Mouse (Mus musculus) G1E (cell line): ENCODE measurements around the gene Ltb4r2. TPM values are rescaled to one million over a fixed set of nuclear protein-coding genes. Genes with fewer than 3 reads are reported as not detected.

ENCODE experiments used
- ATAC-seq: 2 replicates; pipeline ENCODE4 v1.8.0; 2016; ENCODE audit warnings: mild to moderate bottlenecking; ENCODE audit not compliant: insufficient number of reproducible peaks, poor library complexity, low FRiP score, severe bottlenecking; ENCODE audit errors: extremely low read depth
- DNase-seq: peaks from one replicate; pipeline ENCODE4 v3.0.0; 2012; ENCODE audit warnings: low spot score
- H3K27me3 ChIP-seq: 2 replicates; pipeline ENCODE4 v1.6.1; 2012; ENCODE audit warnings: mild to moderate bottlenecking, low read length, inconsistent platforms; ENCODE audit not compliant: insufficient read depth
- H3K36me3 ChIP-seq: replicated peaks from 2 replicates; pipeline ENCODE3; 2012; ENCODE audit warnings: mild to moderate bottlenecking, inconsistent platforms
- H3K4me1 ChIP-seq: 2 replicates; pipeline ENCODE4 v1.6.1; 2012; ENCODE audit warnings: low read depth, low read length, inconsistent platforms, mixed read lengths; ENCODE audit not compliant: insufficient read depth
- H3K4me3 ChIP-seq: 2 replicates; pipeline ENCODE4 v1.5.1; 2012; ENCODE audit warnings: low read depth, mild to moderate bottlenecking, inconsistent platforms, low read length, moderate library complexity, mixed read lengths
- H3K9me3 ChIP-seq: replicated peaks from 2 replicates; pipeline ENCODE4 v1.6.1; 2012; ENCODE audit warnings: inconsistent platforms
- CTCF ChIP-seq: IDR thresholded peaks from 2 replicates; pipeline ENCODE4 v1.5.1; 2012; ENCODE audit warnings: low read depth, low read length, inconsistent platforms, mixed read lengths
- GATA1 ChIP-seq: IDR thresholded peaks from 2 replicates; pipeline ENCODE4 v1.6.1; 2012; ENCODE audit warnings: borderline replicate concordance, low read length, inconsistent platforms, mixed read lengths
- GATA2 ChIP-seq: IDR thresholded peaks from 2 replicates; pipeline ENCODE4 v1.6.1; 2012; ENCODE audit warnings: low read depth, low read length, inconsistent platforms, borderline replicate concordance
- POLR2AphosphoS5 ChIP-seq: IDR thresholded peaks from 2 replicates; pipeline ENCODE4 v1.6.1; 2012; ENCODE audit warnings: low read depth, low read length, inconsistent platforms; ENCODE audit not compliant: insufficient replicate concordance
- TAL1 ChIP-seq: conservative IDR thresholded peaks from 2 replicates; pipeline ENCODE4 v1.6.1; 2012; ENCODE audit warnings: low read depth, low read length, inconsistent platforms, mixed read lengths
- polyA plus RNA-seq: library from polyadenylated mRNA; stranded (reverse); fragments of >175 nt; gene quantifications from 2 replicates; pipeline ENCODE4 v1.2.3, GENCODE M21; 2012
- total RNA-seq, 2 experiments: library from RNA; stranded (forward) in 1 of 2; stranded (reverse) in 1 of 2; fragments of 200-1000 nt in 1 of 2; fragments of >200 nt in 1 of 2; fragmentation: Nextera tagmentation in 1 of 2; gene quantifications; 2 replicates each; pipeline ENCODE4 v1.2.3; 2014 to 2017

Gene Ltb4r2
- total and polyA plus RNA-seq, 3 experiments, result 0.11 TPM; not detected in 2

GRCm38 (mm10) chr14:55734869-55735268 is 26.4 kb upstream of the Ltb4r2 start:
- TF ChIP-seq GATA1 (no peak), TAL1 (no peak), POLR2AphosphoS5 (no peak), GATA2 (no peak), CTCF (no peak)
- ATAC-seq (no peak), DNase-seq (no peak)
- H3K4me3 ChIP-seq, result no peak overlapping the region
- peaks cover 23% of the 10 kb centered on the region for H3K27me3 ChIP-seq
- peaks cover 21% of the 10 kb centered on the region for H3K36me3 ChIP-seq
- H3K4me1 ChIP-seq, result peaks cover 24% of the 10 kb centered on the region
- H3K9me3 ChIP-seq, result no peaks in the 10 kb centered on the region

GRCm38 (mm10) chr14:55735334-55735733 is 25.9 kb upstream of the Ltb4r2 start:
- DNase-seq, result no peak
- no peak overlapping the region for H3K4me3 ChIP-seq
- H3K4me1 ChIP-seq, result peaks cover 20% of the 10 kb centered on the region
- no peak for ATAC-seq
- TF ChIP-seq GATA1 (no peak), CTCF (no peak), TAL1 (no peak), GATA2 (no peak), POLR2AphosphoS5 (no peak)
- H3K9me3 ChIP-seq, result no peaks in the 10 kb centered on the region
- H3K36me3 ChIP-seq, result peaks cover 26% of the 10 kb centered on the region
- peaks cover 20% of the 10 kb centered on the region for H3K27me3 ChIP-seq

DNA sequence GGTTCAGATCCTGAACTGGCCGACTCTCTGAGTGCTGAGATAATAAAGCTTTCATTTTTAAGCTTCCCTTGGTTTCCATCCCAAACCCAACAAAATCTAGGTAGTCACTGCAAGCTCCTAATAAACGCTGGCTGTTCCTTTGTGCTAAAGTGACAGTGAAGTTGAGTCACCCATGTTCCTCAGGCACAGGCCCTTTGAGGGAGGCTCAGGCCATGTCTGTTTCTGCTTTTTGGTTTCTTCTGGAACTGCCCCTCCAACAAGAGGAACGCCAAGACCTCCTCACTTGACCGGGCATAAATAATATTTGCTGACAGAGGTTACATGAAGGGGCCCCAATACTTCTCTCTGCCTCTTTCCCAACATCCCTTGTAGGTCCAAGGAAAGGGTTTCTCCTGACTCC is 25.5 kb upstream of the Ltb4r2 start:
- no peak for ATAC-seq
- Histone ChIP-seq H3K9me3 (no peaks in the 10 kb centered on the region), H3K4me1 (peaks cover 16% of the 10 kb centered on the region), H3K4me3 (no peak overlapping the region), H3K36me3 (peaks cover 30% of the 10 kb centered on the region), H3K27me3 (peaks cover 20% of the 10 kb centered on the region)
- DNase-seq, result no peak
- TF ChIP-seq POLR2AphosphoS5, result no peak

DNA sequence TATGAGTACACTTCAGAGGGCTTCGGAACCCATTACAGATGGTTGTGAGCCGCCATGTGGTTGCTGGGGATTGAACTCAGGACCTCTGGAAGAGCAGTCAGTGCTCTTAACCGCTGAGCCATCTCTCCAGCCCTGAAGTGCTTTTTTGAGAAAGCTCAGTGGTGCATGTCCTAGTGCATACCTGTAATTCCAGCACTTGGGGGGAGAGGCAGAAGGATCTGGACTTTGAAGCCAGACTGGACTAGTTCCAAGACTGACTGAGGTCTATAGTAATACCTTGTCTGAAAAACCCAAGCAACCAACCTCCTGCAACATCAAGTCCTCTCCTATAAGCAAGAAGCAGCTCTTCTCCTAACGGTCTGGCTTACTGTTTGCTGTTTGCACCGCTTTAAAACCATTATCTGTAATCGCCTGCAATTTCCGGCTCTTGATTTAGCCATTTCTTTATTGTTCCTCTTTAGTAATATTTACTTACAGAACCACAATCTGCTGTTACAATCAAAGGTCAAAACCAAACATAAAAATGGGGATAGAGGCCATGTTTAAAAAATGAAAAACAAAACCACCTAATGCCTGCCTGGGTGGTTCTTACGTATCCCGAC is 24.0 kb upstream of the Ltb4r2 start:
- no peak for DNase-seq
- TF ChIP-seq POLR2AphosphoS5, result no peak
- TF ChIP-seq CTCF, result no peak
- TF ChIP-seq TAL1, result no peak
- no peak for TF ChIP-seq GATA1
- TF ChIP-seq GATA2, result no peak
- Histone ChIP-seq H3K27me3 (peaks cover 20% of the 10 kb centered on the region), H3K9me3 (no peaks in the 10 kb centered on the region), H3K4me1 (peaks cover 16% of the 10 kb centered on the region), H3K4me3 (no peak overlapping the region), H3K36me3 (peaks cover 41% of the 10 kb centered on the region)
- ATAC-seq, result peak; percentile 8; the same call in 1 of the 2 replicates

DNA sequence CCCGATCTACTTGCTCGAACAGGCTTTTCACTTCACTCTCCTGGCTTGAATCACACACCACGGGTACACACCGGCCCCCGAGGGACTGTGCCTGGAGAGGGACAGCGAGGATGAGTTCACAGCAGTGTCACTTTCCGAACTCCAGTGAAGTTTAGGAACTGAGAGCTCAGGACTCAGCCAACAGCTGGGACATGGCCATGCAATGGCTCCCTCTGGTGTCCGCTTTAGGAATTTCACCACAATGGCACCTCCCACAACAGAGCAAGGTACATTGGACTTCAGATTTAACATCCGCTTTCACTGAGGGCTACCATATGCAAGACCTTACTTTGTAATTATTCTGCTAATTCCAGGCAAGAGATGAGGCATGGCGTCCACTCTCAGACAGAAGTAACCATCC is 17.5 kb upstream of the Ltb4r2 start:
- H3K27me3 ChIP-seq, result no peaks in the 10 kb centered on the region
- TF ChIP-seq TAL1 (no peak), GATA2 (no peak), CTCF (peak; percentile 99)
- ATAC-seq (0 out of 2 replicates have a peak, but pooled peaks have one; percentile 32), DNase-seq (peak; percentile 68)
- peaks cover 68% of the 10 kb centered on the region for H3K36me3 ChIP-seq
- H3K4me3 ChIP-seq, result no peak overlapping the region
- no peaks in the 10 kb centered on the region for H3K9me3 ChIP-seq
- peaks cover 43% of the 10 kb centered on the region for H3K4me1 ChIP-seq

DNA sequence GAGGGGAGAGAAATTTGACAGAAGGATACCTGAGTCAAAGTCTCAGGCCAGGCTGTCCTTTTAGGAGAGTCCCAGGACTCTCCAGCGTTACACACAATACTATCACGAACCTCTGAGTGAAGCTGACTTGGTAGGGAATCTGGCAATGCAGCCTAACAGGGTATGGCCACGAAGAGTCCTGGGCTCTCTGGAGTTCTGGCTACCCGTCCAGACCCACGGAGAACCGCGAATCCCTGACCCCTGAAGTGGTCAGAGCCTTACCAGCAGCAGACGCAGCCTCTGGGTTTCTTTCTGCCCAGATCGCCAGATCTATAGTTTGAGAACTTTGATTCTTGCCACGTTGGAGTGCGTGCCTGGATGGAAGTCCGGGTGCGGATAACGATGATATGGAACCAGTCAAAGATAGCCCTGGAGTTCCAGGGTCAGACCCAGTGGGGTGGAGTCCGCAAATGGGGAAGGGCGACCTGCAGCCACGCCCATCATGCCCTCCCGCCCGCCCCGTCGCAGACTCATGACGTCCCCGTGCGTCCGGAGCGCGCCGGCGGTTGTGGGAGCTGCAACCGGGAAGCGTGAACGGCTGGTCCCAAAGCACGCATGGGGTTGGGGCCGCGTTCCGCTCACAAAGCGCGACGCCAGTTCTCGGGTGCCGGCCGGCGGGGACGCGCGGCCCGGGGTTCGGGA is 15.9 kb upstream of the Ltb4r2 start, which contains the start of the genes Dhrs1 and Nop9:
TSS of gene Dhrs1 (minus strand) at position 511 of the 681 bp plus-strand sequence.
TSS of gene Nop9 (plus strand) at position 514 of the 681 bp plus-strand sequence.
- Histone ChIP-seq H3K4me1 (peaks cover 43% of the 10 kb centered on the region), H3K4me3 (peak within 1 kb of the TSS; percentile 85), H3K36me3 (peaks cover 68% of the 10 kb centered on the region), H3K9me3 (no peaks in the 10 kb centered on the region), H3K27me3 (no peaks in the 10 kb centered on the region)
- TF ChIP-seq POLR2AphosphoS5 (no peak), GATA1 (no peak), TAL1 (no peak), GATA2 (no peak), CTCF (no peak)
- DNase-seq, result peak; percentile 95
- peak; percentile 55 for ATAC-seq
